In the genomic region with DNA sequence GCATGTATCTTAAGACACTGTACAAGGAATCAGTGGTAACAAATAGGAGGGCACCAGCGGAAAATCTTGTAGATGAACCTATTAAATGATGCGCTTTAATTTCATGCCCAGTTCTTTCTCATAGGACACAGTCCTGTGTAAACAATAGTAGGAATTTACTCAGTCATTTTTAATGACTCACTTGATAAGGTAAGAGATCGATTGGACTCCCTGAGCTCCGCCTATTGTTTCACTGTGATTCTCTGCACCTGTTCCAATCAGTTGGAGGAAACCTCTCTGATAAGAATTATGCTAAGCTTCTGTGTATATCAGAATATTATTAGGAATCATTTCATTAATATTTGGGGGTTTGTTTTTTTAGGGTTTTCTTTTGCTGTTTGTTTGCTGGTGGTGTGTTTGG, we compare ENCODE assay signal across 28 mouse cellular contexts.
"Had no signal": no experiment of that assay in that cellular context is flagged by ENCODE, and none has a peak within 500 bp of the region (broad histone marks: within the 10 kb centered on the region; RNA-seq: fewer than 3 reads in every experiment).

No protein-coding gene starts in this region.

- DNase-seq: cerebellum, adult 8-10 months; cerebellum, adult 9-10 months; cerebellum, adult 9-11 months; cerebellum, postnatal 10 days; cerebellum, postnatal 14 days; cerebellum, postnatal 25 days; cerebellum, postnatal 36 days; embryo, embryonic 11 days; forebrain, postnatal 0 days; gastrocnemius, adult 2 months; gastrocnemius, postnatal 10 days; gastrocnemius, postnatal 14 days; gastrocnemius, postnatal 25 days; gastrocnemius, postnatal 36 days; heart, adult 11 months; heart, adult 18-20 months; heart, adult 2 months had no signal

- H3K4me3 ChIP-seq: embryonic facial prominence, embryonic 10.5 days; embryonic facial prominence, embryonic 12.5 days; embryonic facial prominence, embryonic 13.5 days; embryonic facial prominence, embryonic 15.5 days; erythroblast, embryonic 14.5 days; forebrain, embryonic 10.5 days; forebrain, embryonic 12.5 days; forebrain, embryonic 13.5 days; forebrain, embryonic 15.5 days; gastrocnemius, adult 2 months; heart, adult 2 months had no signal

- H3K4me2 ChIP-seq: embryonic facial prominence, embryonic 12.5 days; embryonic facial prominence, embryonic 13.5 days; embryonic facial prominence, embryonic 15.5 days; forebrain, embryonic 12.5 days; forebrain, embryonic 13.5 days; forebrain, embryonic 15.5 days had no signal

- H3K9ac ChIP-seq: embryonic facial prominence, embryonic 12.5 days; embryonic facial prominence, embryonic 13.5 days; embryonic facial prominence, embryonic 15.5 days; forebrain, embryonic 12.5 days; forebrain, embryonic 13.5 days; forebrain, embryonic 15.5 days; forebrain, postnatal 0 days had no signal

- H3K9me3 ChIP-seq: embryonic facial prominence, embryonic 10.5 days; embryonic facial prominence, embryonic 12.5 days; embryonic facial prominence, embryonic 13.5 days; embryonic facial prominence, embryonic 15.5 days; forebrain, embryonic 10.5 days; forebrain, embryonic 12.5 days; forebrain, embryonic 13.5 days; forebrain, embryonic 15.5 days had no signal

- H3K4me1 ChIP-seq: embryonic facial prominence, embryonic 10.5 days; embryonic facial prominence, embryonic 12.5 days; embryonic facial prominence, embryonic 13.5 days; embryonic facial prominence, embryonic 15.5 days; forebrain, embryonic 10.5 days; forebrain, embryonic 12.5 days; forebrain, embryonic 13.5 days; forebrain, embryonic 15.5 days had no signal

- H3K27ac ChIP-seq: embryonic facial prominence, embryonic 10.5 days; embryonic facial prominence, embryonic 12.5 days; embryonic facial prominence, embryonic 13.5 days; embryonic facial prominence, embryonic 15.5 days; forebrain, embryonic 10.5 days; forebrain, embryonic 12.5 days; forebrain, embryonic 13.5 days; forebrain, embryonic 15.5 days; gastrocnemius, adult 2 months; heart, adult 2 months had no signal

- H3K27me3 ChIP-seq: embryonic facial prominence, embryonic 12.5 days; embryonic facial prominence, embryonic 13.5 days; embryonic facial prominence, embryonic 15.5 days; forebrain, embryonic 12.5 days; forebrain, embryonic 13.5 days; forebrain, embryonic 15.5 days had no signal

- ATAC-seq: forebrain, embryonic 13.5 days; forebrain, embryonic 14.5 days; forebrain, embryonic 15.5 days; forebrain, embryonic 16.5 days; forebrain, postnatal 0 days had no signal

- H3K36me3 ChIP-seq: embryonic facial prominence, embryonic 10.5 days; embryonic facial prominence, embryonic 12.5 days; embryonic facial prominence, embryonic 13.5 days; embryonic facial prominence, embryonic 15.5 days; forebrain, embryonic 10.5 days; forebrain, embryonic 12.5 days; forebrain, embryonic 15.5 days had no signal
